Mouse (Mus musculus) MEL (cell line): ENCODE data around the gene Scgb3a1.

Experiments used
- BHLHE40 ChIP-seq: IDR thresholded peaks from 2 replicates; pipeline ENCODE4 v1.6.1; 2012; ENCODE audit warnings: low read depth, mild to moderate bottlenecking, inconsistent platforms, low read length, improper control_type of control experiment, borderline replicate concordance
- CTCF ChIP-seq, 3 experiments: IDR thresholded peaks in 2 of 3; conservative IDR thresholded peaks in 1 of 3; 2 replicates each; pipeline ENCODE4 v1.5.1; 2011 to 2012; ENCODE audit warnings: low read length in 3 of 3, low read depth in 2 of 3, mild to moderate bottlenecking in 2 of 3, improper control_type of control experiment in 1 of 3, inconsistent platforms in 1 of 3, mixed read lengths in 1 of 3, moderate library complexity in 1 of 3; ENCODE audit not compliant: control insufficient read depth in 1 of 3, insufficient read depth in 1 of 3, poor library complexity in 1 of 3, severe bottlenecking in 1 of 3
- ELF1 ChIP-seq: IDR thresholded peaks from 2 replicates; pipeline ENCODE4 v1.6.1; 2014; ENCODE audit warnings: low read depth, mild to moderate bottlenecking, inconsistent platforms, low read length, improper control_type of control experiment, moderate library complexity
- MAFK ChIP-seq: IDR thresholded peaks from 2 replicates; pipeline ENCODE4 v1.6.1; 2011; ENCODE audit warnings: low read depth, mild to moderate bottlenecking, low read length, improper control_type of control experiment, borderline replicate concordance
- MAX ChIP-seq: IDR thresholded peaks from 2 replicates; pipeline ENCODE4 v1.6.1; 2011; ENCODE audit warnings: low read length, improper control_type of control experiment
- POLR2A ChIP-seq, 2 experiments: IDR thresholded peaks; 2 replicates each; pipeline ENCODE4 v1.6.1; 2011 to 2012; ENCODE audit warnings: low read length in 2 of 2, mild to moderate bottlenecking in 2 of 2, control low read depth in 1 of 2, improper control_type of control experiment in 1 of 2, low read depth in 1 of 2, moderate library complexity in 1 of 2; ENCODE audit not compliant: control insufficient read depth in 1 of 2, insufficient read depth in 1 of 2, poor library complexity in 1 of 2
- POLR2AphosphoS5 ChIP-seq: IDR thresholded peaks from 2 replicates; pipeline ENCODE4 v1.6.1; 2012; ENCODE audit warnings: low read depth, borderline replicate concordance, mild to moderate bottlenecking, inconsistent platforms, low read length, moderate library complexity, mixed read lengths
- RAD21 ChIP-seq: IDR thresholded peaks from 2 replicates; pipeline ENCODE4 v1.6.1; 2011; ENCODE audit warnings: mild to moderate bottlenecking, low read depth, low read length, improper control_type of control experiment
- TBP ChIP-seq: IDR thresholded peaks from 2 replicates; pipeline ENCODE4 v1.8.0; 2011; ENCODE audit warnings: low read depth, low read length, improper control_type of control experiment
- UBTF ChIP-seq: IDR thresholded peaks from 2 replicates; pipeline ENCODE4 v1.6.1; 2012; ENCODE audit warnings: low read depth, mild to moderate bottlenecking, inconsistent platforms, low read length, improper control_type of control experiment, moderate library complexity, borderline replicate concordance; ENCODE audit not compliant: insufficient read depth
- ZC3H11A ChIP-seq: IDR thresholded peaks from 2 replicates; pipeline ENCODE4 v1.6.1; 2012; ENCODE audit warnings: low read depth, mild to moderate bottlenecking, inconsistent platforms, low read length, improper control_type of control experiment
- ZMIZ1 ChIP-seq: IDR thresholded peaks from 2 replicates; pipeline ENCODE4 v1.6.1; 2012; ENCODE audit warnings: low read depth, mild to moderate bottlenecking, inconsistent platforms, low read length, improper control_type of control experiment, moderate library complexity

GRCm38 (mm10) chr11:49673433-49673832 lies 10.0 kb downstream of the Scgb3a1 start:
- TF ChIP-seq POLR2A (IDR thresholded peaks at IDR 0.05; ENCODE audit: control insufficient read depth in 1 of 2, insufficient read depth in 1 of 2, low read depth in 1 of 2, low read length in 2 of 2, poor library complexity in 1 of 2) (no peak), CTCF (IDR thresholded peaks at IDR 0.05 in 2 of 3, conservative IDR thresholded peaks at IDR 0.05 in 1 of 3; ENCODE audit: control insufficient read depth in 1 of 3, insufficient read depth in 1 of 3, low read depth in 2 of 3, low read length in 3 of 3, poor library complexity in 1 of 3, severe bottlenecking in 1 of 3) (no peak), ELF1 (no peak), RAD21 (no peak), ZC3H11A (no peak), BHLHE40 (no peak), UBTF (no peak), MAFK (no peak), MAX (no peak), ZMIZ1 (no peak), TBP (no peak), POLR2AphosphoS5 (no peak)
